Comparison of ENCODE assay signal across 18 mouse cellular contexts in the genomic region with DNA sequence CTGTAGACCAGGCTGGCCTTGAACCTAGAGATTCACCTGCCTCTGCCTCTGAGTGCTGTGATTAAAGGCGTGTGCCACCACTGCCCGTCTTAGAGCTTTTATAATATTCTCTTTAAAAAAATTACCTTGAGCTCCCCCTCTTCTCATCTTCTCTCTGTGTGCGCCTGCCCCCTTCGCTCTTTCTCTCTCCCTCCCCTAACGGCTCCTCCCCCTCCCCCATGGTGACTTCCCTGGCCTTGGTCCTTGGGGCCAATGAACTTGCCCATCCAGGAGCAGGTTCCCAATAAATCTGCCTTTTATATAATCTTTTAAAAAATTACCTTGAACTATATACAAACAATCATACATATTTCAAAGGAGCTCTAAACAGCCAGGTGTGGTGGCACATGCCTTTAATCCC. TPM values are rescaled to one million over a fixed set of nuclear protein-coding genes. Genes with fewer than 3 reads are reported as not detected.
"Had no signal": no experiment of that assay in that cellular context is flagged by ENCODE, and none has a peak within 500 bp of the region (broad histone marks: within the 10 kb centered on the region; RNA-seq: fewer than 3 reads in every experiment).

No protein-coding gene starts in this region.

- ATAC-seq: lung, postnatal 0 days; midbrain, embryonic 13.5 days; midbrain, embryonic 15.5 days had no signal

- H3K9ac ChIP-seq: lung, embryonic 15.5 days; midbrain, embryonic 13.5 days; midbrain, embryonic 15.5 days; neural tube, embryonic 12.5 days; stomach, embryonic 15.5 days had no signal

- H3K27me3 ChIP-seq: lung, embryonic 15.5 days; megakaryocyte, embryonic 14.5 days; midbrain, embryonic 13.5 days; midbrain, embryonic 15.5 days; neural tube, embryonic 12.5 days; stomach, embryonic 15.5 days had no signal

- H3K9me3 ChIP-seq: lung, embryonic 15.5 days; megakaryocyte, embryonic 14.5 days; midbrain, embryonic 13.5 days; midbrain, embryonic 15.5 days; neural tube, embryonic 12.5 days; stomach, embryonic 15.5 days had no signal

- H3K36me3 ChIP-seq: lung, embryonic 15.5 days; midbrain, embryonic 13.5 days; midbrain, embryonic 15.5 days; neural tube, embryonic 12.5 days; stomach, embryonic 15.5 days had no signal

- H3K4me1 ChIP-seq: midbrain, embryonic 13.5 days; midbrain, embryonic 15.5 days; neural tube, embryonic 12.5 days; stomach, embryonic 15.5 days had no signal

- H3K4me3 ChIP-seq: lung, embryonic 15.5 days; megakaryocyte, embryonic 14.5 days; midbrain, embryonic 13.5 days; midbrain, embryonic 15.5 days; neural tube, embryonic 12.5 days; stomach, embryonic 15.5 days had no signal

- H3K27ac ChIP-seq: lung, embryonic 15.5 days; macrophage; midbrain, embryonic 13.5 days; midbrain, embryonic 15.5 days; neural tube, embryonic 12.5 days; stomach, embryonic 15.5 days; stomach, postnatal 0 days had no signal

- DNase-seq: lung, adult 2 months; lung, postnatal 14 days; lung, postnatal 36 days; right cerebral cortex, postnatal 14 days; thymus, adult 2 months; thymus, postnatal 25 days; thymus, postnatal 4 days had no signal

- H3K4me2 ChIP-seq: lung, embryonic 15.5 days; midbrain, embryonic 11.5 days; midbrain, embryonic 13.5 days; midbrain, embryonic 15.5 days; neural tube, embryonic 12.5 days; stomach, embryonic 15.5 days had no signal

RNA-seq across cellular contexts. Expression of a gene that starts 28.0 kb away (rescaled TPM):
- polyA plus RNA-seq: macrophage; urinary bladder, adult 2 months had no signal
